Mouse (Mus musculus) bone marrow, adult 2 months (tissue): ENCODE results near the gene Stox2.

Experiments
- CTCF ChIP-seq: fragments of 200-500 bp; IDR thresholded peaks from 2 replicates; pipeline ENCODE4 v1.5.1; 2011; ENCODE audit warnings: low read length, control low read depth; ENCODE audit not compliant: control insufficient read depth, insufficient read depth
- POLR2A ChIP-seq: fragments of 200-500 bp; IDR thresholded peaks from 2 replicates; pipeline ENCODE4 v1.6.1; 2011; ENCODE audit warnings: low read depth, mild to moderate bottlenecking, control low read depth, low read length, borderline replicate concordance; ENCODE audit not compliant: control insufficient read depth

- no peak for TF ChIP-seq CTCF
- no peak for TF ChIP-seq POLR2A
Measured at GRCm38 (mm10) chr8:47285435-47285834, 160.7 kb downstream of the Stox2 start.
